Mouse (Mus musculus) hindbrain, embryonic 16.5 days (tissue): ENCODE results near the gene Slc22a7. TPM values are rescaled to one million over a fixed set of nuclear protein-coding genes. Genes with fewer than 3 reads are reported as not detected.

ENCODE experiments used
- ATAC-seq: fragments of 200-750 bp; cut with Nextera tagmentation; 2 replicates; pipeline ENCODE4 v1.8.0; 2017; ENCODE audit warnings: moderate TSS enrichment, moderate library complexity
- H3K27ac ChIP-seq: fragments of 300-500 bp; sonication (generic); 2 replicates; pipeline ENCODE4 v1.5.1; 2014; ENCODE audit warnings: low read depth, mild to moderate bottlenecking, control low read depth, low read length, moderate library complexity
- H3K27me3 ChIP-seq: fragments of 300-500 bp; sonication (generic); replicated peaks from 2 replicates; pipeline ENCODE4 v1.6.1; 2014; ENCODE audit warnings: low read length; ENCODE audit not compliant: control insufficient read depth, insufficient read depth
- H3K36me3 ChIP-seq: fragments of 300-500 bp; sonication (generic); 2 replicates; pipeline ENCODE4 v1.6.1; 2014; ENCODE audit warnings: mild to moderate bottlenecking, low read length, moderate library complexity, mixed read lengths; ENCODE audit not compliant: control insufficient read depth, insufficient read depth
- H3K4me1 ChIP-seq: fragments of 300-500 bp; sonication (generic); 2 replicates; pipeline ENCODE4 v1.6.1; 2014; ENCODE audit warnings: low read depth, low read length; ENCODE audit not compliant: control insufficient read depth, insufficient read depth
- H3K4me2 ChIP-seq: fragments of 300-500 bp; sonication (generic); 2 replicates; pipeline ENCODE4 v1.6.1; 2014; ENCODE audit warnings: mild to moderate bottlenecking, low read length, control low read depth, moderate library complexity
- H3K4me3 ChIP-seq: fragments of 300-500 bp; sonication (generic); 2 replicates; pipeline ENCODE4 v1.5.1; 2014; ENCODE audit warnings: mild to moderate bottlenecking, low read length, control low read depth, moderate library complexity
- H3K9ac ChIP-seq: fragments of 300-500 bp; sonication (generic); 2 replicates; pipeline ENCODE4 v1.6.1; 2014; ENCODE audit warnings: low read depth, mild to moderate bottlenecking, control low read depth, low read length, moderate library complexity
- H3K9me3 ChIP-seq: fragments of 300-500 bp; sonication (generic); 2 replicates; pipeline ENCODE4 v1.6.1; 2014; ENCODE audit warnings: mild to moderate bottlenecking, low read length, moderate library complexity; ENCODE audit not compliant: control insufficient read depth
- WGBS: fragments of 180-500 bp; shearing (Covaris S2); extraction: QIAGEN DNeasy Blood & Tissue Kit; methylation state at CpG from one replicate; pipeline ENCODE4 v1.1.7; 2014; 5-methylcytosine and 5-hydroxymethylcytosine counted together
- polyA plus RNA-seq: library from polyadenylated mRNA; unstranded; fragments of >200 nt; fragmentation: Nextera tagmentation; extraction: Ambion mirVana; gene quantifications from 2 replicates; pipeline ENCODE4 v1.2.1, GENCODE M21; 2015

The Slc22a7 gene
- polyA plus RNA-seq, 1 experiment from 2014 or later = not detected

DNA sequence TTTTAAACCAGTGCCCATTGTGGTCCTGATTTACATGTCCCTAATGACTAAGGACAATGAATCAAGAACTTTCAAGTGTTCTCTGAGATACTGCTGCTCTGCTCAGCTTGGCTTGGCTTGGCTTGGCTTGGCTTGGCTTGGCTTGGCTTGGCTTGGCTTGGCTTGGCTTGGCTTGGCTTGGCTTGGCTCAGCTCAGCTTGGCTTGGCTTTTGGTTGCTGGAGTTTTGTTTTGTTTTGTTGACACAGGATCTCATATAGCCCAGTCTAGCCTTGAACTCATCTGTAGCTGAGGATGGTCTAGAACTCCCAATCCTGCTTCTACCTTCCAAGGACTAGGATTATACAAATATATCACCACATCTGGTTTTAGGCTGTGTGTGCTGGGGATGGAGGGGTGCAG is 11.8 kb downstream of the Slc22a7 start:
- no peaks in the 10 kb centered on the region for H3K36me3 ChIP-seq
- H3K4me3 ChIP-seq = no peak overlapping the region
- no peak for ATAC-seq
- no peak overlapping the region for H3K27ac ChIP-seq
- H3K4me1 ChIP-seq = no peaks in the 10 kb centered on the region
- H3K9ac ChIP-seq = no peak overlapping the region
- H3K4me2 ChIP-seq = no peak overlapping the region
- no peaks in the 10 kb centered on the region for H3K9me3 ChIP-seq
- no peaks in the 10 kb centered on the region for H3K27me3 ChIP-seq

DNA sequence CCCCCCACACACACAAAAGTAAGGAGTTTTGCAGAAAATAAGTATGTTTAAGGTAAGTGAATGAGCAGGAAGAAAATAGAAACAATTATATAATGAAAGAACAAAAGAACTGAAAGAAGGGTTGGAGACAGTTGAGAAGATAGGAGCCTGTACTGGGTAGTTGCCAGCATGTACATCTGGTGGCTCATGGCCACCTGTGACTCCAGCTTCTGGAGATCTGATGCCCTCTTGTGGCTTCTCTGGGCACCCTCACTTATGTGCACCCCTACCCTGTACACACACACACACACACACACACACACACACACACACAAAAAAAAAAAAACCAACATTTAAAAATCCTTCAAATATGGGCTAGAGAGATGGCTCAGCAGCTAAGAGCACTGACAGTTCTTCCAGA is 18.5 kb downstream of the Slc22a7 start:
- no peaks in the 10 kb centered on the region for H3K36me3 ChIP-seq
- H3K27me3 ChIP-seq = no peaks in the 10 kb centered on the region
- H3K9ac ChIP-seq = no peak overlapping the region
- no peak for ATAC-seq
- H3K9me3 ChIP-seq = no peaks in the 10 kb centered on the region
- H3K4me1 ChIP-seq = no peaks in the 10 kb centered on the region
- no peak overlapping the region for H3K4me2 ChIP-seq
- H3K4me3 ChIP-seq = no peak overlapping the region
- H3K27ac ChIP-seq = no peak overlapping the region

GRCm38 (mm10) chr17:46418628-46419027 is 19.6 kb downstream of the Slc22a7 start:
- no peak for ATAC-seq
- H3K4me1 ChIP-seq = no peaks in the 10 kb centered on the region
- H3K4me3 ChIP-seq = no peak overlapping the region
- H3K9me3 ChIP-seq = no peaks in the 10 kb centered on the region
- peaks cover 6% of the 10 kb centered on the region for H3K36me3 ChIP-seq
- H3K9ac ChIP-seq = no peak overlapping the region
- no peaks in the 10 kb centered on the region for H3K27me3 ChIP-seq
- 77% methylated on average over 5 of the region's 5 CpGs for WGBS
- no peak overlapping the region for H3K4me2 ChIP-seq
- no peak overlapping the region for H3K27ac ChIP-seq

DNA sequence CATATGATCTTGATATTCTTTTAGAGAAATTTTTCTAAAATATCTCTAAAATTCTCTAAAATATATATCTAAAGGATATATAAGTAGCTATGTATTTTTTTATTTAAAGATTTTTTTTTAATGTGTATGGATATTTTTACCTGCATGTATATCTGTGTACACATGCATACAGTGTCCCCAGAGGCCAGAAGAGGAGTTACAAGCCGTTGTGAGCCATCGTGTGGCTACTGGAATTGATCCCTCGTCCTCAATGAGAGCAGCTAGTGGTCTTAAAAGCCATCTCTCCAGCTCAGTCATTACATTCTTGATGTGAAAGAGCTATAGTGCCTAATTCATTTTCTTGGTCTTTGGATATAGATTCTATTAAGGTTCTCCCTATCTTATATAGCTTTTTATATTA is 29.8 kb downstream of the Slc22a7 start:
- no peak overlapping the region for H3K9ac ChIP-seq
- no peak overlapping the region for H3K4me3 ChIP-seq
- H3K4me2 ChIP-seq = no peak overlapping the region
- WGBS = 16% methylated on average over 3 of the region's 3 CpGs
- no peak for ATAC-seq
- no peaks in the 10 kb centered on the region for H3K9me3 ChIP-seq
- no peak overlapping the region for H3K27ac ChIP-seq
- H3K27me3 ChIP-seq = no peaks in the 10 kb centered on the region
- peaks cover 39% of the 10 kb centered on the region for H3K36me3 ChIP-seq
- H3K4me1 ChIP-seq = no peaks in the 10 kb centered on the region

- Histone ChIP-seq H3K4me1 (no peaks in the 10 kb centered on the region), H3K36me3 (peaks cover 19% of the 10 kb centered on the region), H3K27me3 (no peaks in the 10 kb centered on the region), H3K9ac (no peak overlapping the region), H3K27ac (no peak overlapping the region), H3K4me2 (no peak overlapping the region), H3K4me3 (no peak overlapping the region), H3K9me3 (no peaks in the 10 kb centered on the region)
- WGBS = 69% methylated on average over 1 of the region's 1 CpGs
- no peak for ATAC-seq
Measured at GRCm38 (mm10) chr17:46394631-46395030, 43.6 kb downstream of the Slc22a7 start.

- ATAC-seq = no peak
Measured at GRCm38 (mm10) chr17:46393012-46393411, 45.2 kb downstream of the Slc22a7 start.

GRCm38 (mm10) chr17:46388200-46388599 is 50.1 kb downstream of the Slc22a7 start:
- Histone ChIP-seq H3K27ac (no peak overlapping the region), H3K4me2 (no peak overlapping the region), H3K36me3 (peaks cover 11% of the 10 kb centered on the region), H3K9me3 (no peaks in the 10 kb centered on the region), H3K4me1 (peaks cover 18% of the 10 kb centered on the region), H3K9ac (no peak overlapping the region), H3K27me3 (no peaks in the 10 kb centered on the region), H3K4me3 (no peak overlapping the region)
- 85% methylated on average over 3 of the region's 3 CpGs for WGBS
- no peak for ATAC-seq

More at GRCm38 (mm10) chr17:46393012-46393411, 45.2 kb downstream of the Slc22a7 start:
- Histone ChIP-seq H3K27ac (no peak overlapping the region), H3K9ac (no peak overlapping the region), H3K4me3 (no peak overlapping the region), H3K4me1 (no peaks in the 10 kb centered on the region), H3K27me3 (no peaks in the 10 kb centered on the region), H3K36me3 (peaks cover 19% of the 10 kb centered on the region), H3K4me2 (no peak overlapping the region), H3K9me3 (no peaks in the 10 kb centered on the region)
- 59% methylated on average over 2 of the region's 2 CpGs for WGBS

GRCm38 (mm10) chr17:46384061-46384801 is 54.0 kb downstream of the Slc22a7 start:
- Histone ChIP-seq H3K27ac (peak overlapping the region; percentile 96), H3K4me1 (peaks cover 18% of the 10 kb centered on the region), H3K27me3 (no peaks in the 10 kb centered on the region), H3K4me3 (peak overlapping the region; percentile 95), H3K4me2 (peak overlapping the region; percentile 85), H3K9me3 (no peaks in the 10 kb centered on the region), H3K9ac (peak overlapping the region; percentile 98), H3K36me3 (peaks cover 8% of the 10 kb centered on the region; the same call in 1 of the 2 replicates)
- under 1% methylated on average over 57 of the region's 70 CpGs for WGBS
- no peak for ATAC-seq

DNA sequence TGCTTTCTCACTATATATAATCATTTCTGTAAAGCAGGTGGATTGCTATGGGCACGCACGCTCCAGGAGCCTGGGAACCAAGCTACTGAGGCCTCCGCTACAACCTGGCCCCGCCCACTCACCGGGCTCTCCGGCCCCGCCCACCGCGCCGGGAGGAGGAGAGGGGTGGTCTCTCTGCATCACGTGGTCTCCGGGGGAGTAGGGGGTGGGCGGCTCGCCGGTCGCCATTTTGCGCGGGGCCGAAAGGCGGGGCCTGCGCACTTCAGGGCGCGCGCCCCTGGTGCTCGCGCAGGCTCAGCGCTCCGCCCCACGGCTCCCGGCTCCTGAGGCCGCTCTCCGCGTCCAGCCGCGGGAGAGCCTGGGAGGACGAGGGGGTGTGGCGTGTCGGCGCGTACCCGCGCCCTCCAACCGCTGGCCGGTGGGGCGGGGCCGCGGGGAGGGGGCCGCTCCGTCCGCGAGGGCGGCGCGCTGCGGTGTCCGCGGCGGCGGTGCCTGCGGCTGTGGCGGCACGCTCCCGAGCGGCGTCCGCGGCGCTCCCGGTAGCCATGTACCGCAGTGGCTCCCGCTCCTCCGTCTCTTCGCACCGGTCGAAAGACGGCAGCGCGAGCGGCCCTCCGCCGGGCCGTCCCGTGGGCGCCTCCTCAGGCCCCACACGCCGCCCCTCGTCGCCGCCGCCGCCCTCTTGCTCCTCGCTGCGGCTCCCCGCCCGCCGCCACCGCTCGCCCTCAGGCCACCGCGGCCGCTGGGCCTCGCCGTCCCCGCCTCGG is 54.8 kb downstream of the Slc22a7 start, which contains the start of gene Zfp318:
Gene Zfp318, plus strand, starts transcription at position 438 of the 767 bp plus-strand sequence.
- H3K4me3 ChIP-seq = peak within 1 kb of the TSS; percentile 95
- peaks cover 4% of the 10 kb centered on the region; the same call in 1 of the 2 replicates for H3K36me3 ChIP-seq
- peaks cover 18% of the 10 kb centered on the region for H3K4me1 ChIP-seq
- no peaks in the 10 kb centered on the region for H3K27me3 ChIP-seq
- peak within 1 kb of the TSS; percentile 98 for H3K9ac ChIP-seq
- peak; percentile 98 for ATAC-seq
- H3K27ac ChIP-seq = peak within 1 kb of the TSS; percentile 96
- peak within 1 kb of the TSS; percentile 85 for H3K4me2 ChIP-seq
- under 1% methylated on average over 60 of the region's 105 CpGs for WGBS
- no peaks in the 10 kb centered on the region for H3K9me3 ChIP-seq
